Mouse (Mus musculus): ENCODE results near the gene Fbxw11.

GRCm38 (mm10) chr11:32677811-32678210 lies 35.3 kb downstream of the Fbxw11 start:
- TF ChIP-seq CTCF (IDR thresholded peaks at IDR 0.05; ENCODE audit: borderline replicate concordance, control insufficient read depth, extremely low read depth, insufficient read depth, low read length, poor library complexity), result no peak
- TF ChIP-seq POLR2A (IDR thresholded peaks at IDR 0.05; ENCODE audit: control insufficient read depth, extremely low read depth, insufficient read depth, low read length, poor library complexity), result no peak

All from thymus, adult 2 months (tissue).